Mouse (Mus musculus): Measurements from ENCODE around the gene Ccdc32.

DNA sequence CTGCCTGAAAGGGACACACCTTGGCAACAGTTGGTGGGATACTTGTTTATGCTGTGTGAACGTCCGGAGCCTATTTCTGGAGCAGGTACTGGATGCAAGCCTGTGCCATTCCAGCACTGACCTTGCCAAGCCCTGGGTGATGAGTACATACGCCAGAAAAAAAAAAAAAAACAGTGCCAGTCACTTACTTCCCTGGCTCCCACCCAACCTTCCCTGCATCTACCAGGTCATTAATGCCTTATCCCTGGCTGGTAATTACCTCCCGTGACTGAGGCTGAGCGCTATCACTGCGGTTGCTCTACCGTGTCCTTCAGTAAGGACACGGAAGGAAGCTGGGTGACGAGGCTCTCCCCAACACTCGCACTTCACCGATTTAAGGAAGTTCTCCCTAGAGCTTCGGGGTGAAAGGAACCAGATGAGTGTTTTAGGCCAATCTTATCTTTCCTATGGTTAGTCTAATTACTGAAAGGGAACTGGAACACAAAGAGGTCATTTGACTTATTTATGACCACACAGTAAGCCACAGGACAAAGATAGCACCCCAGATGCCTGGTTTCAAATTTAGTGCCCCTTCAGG is 13.5 kb downstream of the Ccdc32 start:
- no peak for TF ChIP-seq TAL1 (IDR thresholded peaks at IDR 0.05; ENCODE audit: low read length)
- no peak for TF ChIP-seq GATA1 (IDR thresholded peaks at IDR 0.05; ENCODE audit: low read length)

Data from erythroblast, embryonic 14.5 days (primary cell).